Mouse (Mus musculus) bone marrow, adult 2 months (tissue): ENCODE results near the gene Stac3.

ENCODE experiments used
- CTCF ChIP-seq: fragments of 200-500 bp; IDR thresholded peaks from 2 replicates; pipeline ENCODE4 v1.5.1; 2011; ENCODE audit warnings: low read length, control low read depth; ENCODE audit not compliant: control insufficient read depth, insufficient read depth
- POLR2A ChIP-seq: fragments of 200-500 bp; IDR thresholded peaks from 2 replicates; pipeline ENCODE4 v1.6.1; 2011; ENCODE audit warnings: low read depth, mild to moderate bottlenecking, control low read depth, low read length, borderline replicate concordance; ENCODE audit not compliant: control insufficient read depth

DNA sequence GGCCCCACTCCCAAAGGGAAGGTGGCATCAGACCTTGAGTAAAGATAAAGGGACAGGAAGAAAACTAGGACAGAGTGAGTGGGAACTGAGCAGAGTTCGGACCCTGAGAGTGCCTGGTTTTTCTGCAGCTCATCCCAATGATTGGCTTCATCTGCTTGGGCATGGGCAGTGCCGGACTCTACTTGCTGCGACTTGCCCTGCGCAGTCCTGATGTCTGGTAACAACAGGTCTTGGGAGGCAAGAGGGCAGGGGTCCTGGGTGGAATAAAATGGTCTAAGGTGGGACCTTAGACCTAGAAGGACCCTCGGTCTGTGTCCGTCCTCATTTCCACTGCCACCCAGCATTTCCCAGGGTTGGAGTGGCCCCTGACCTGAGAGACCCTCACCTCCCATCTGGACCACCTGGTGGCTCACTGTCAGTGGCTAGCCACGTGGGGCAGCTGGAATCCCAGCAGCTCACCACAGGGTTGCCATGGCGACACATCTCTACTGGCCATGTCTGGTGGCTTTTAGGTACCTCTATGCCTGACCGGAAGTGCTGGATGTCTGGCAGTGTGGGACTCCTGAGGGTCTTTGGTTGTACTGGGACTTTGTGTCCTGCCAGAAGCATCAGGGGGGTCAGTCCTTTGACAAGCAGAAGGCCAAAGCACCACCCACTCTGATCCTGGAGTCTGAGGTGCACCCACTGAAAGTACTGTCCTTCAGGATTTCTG is 13.9 kb downstream of the Stac3 start:
- TF ChIP-seq CTCF (no peak), POLR2A (no peak)
